Mouse (Mus musculus): ENCODE measurements at regions not wholly inside any gene's neighbourhood (a gene's known extent, or its start where the extent isn't known, plus 50 kb on each side); places are given as distances from the start of the nearest gene placed in this dataset.

- in situ Hi-C loops (cut with MboI, MseI): loop anchor here (10.0 kb wide), 1 partner anchor 382 kb away; the partner anchor contains the start of gene Abcb1a
These were observed 50.1 kb upstream of the Crot start for GRCm38 (mm10) chr5:9047150-9047790.

Data from T-helper 1 cell (primary cell).